Comparison of ENCODE assay signal across 7 mouse cellular contexts in genomic region chr1:126660098-126660999, GRCm38 (mm10).
DNase-seq lines count a peak whose midpoint lies in the region; ATAC-seq and TF ChIP-seq lines count a peak whose summit lies in the region.

No protein-coding gene starts in this region.

- no peak overlapping the region for H3K4me2 ChIP-seq in midbrain, embryonic 11.5 days
- H3K4me2 ChIP-seq in kidney, embryonic 14.5 days (replicated peaks; ENCODE audit: low read depth, low read length), result no peak overlapping the region
- H3K4me2 ChIP-seq in stomach, postnatal 0 days (replicated peaks; ENCODE audit: low read depth), result no peak overlapping the region

- no peak overlapping the region for H3K9ac ChIP-seq in midbrain, embryonic 11.5 days (ENCODE audit: low read length)
- no peak overlapping the region for H3K9ac ChIP-seq in kidney, embryonic 14.5 days (ENCODE audit: low read depth, low read length)
- H3K9ac ChIP-seq in stomach, postnatal 0 days (ENCODE audit: low read length), result no peak overlapping the region

- H3K4me1 ChIP-seq in midbrain, embryonic 11.5 days (ENCODE audit: control insufficient read depth, insufficient read depth, low read length), result peaks cover 7% of the 10 kb centered on the region; the same call in 1 of the 2 replicates
- H3K4me1 ChIP-seq in midbrain, embryonic 10.5 days, result peaks cover 21% of the 10 kb centered on the region
- no peaks in the 10 kb centered on the region; the same call in 1 of the 2 replicates for H3K4me1 ChIP-seq in kidney, embryonic 14.5 days (ENCODE audit: control insufficient read depth, insufficient read depth, low read length)
- H3K4me1 ChIP-seq in stomach, postnatal 0 days (replicated peaks; ENCODE audit: control insufficient read depth, insufficient read depth), result no peaks in the 10 kb centered on the region

- 72% methylated on average over 7 of the region's 7 CpGs for WGBS in midbrain, embryonic 11.5 days
- WGBS in midbrain, embryonic 10.5 days, result 79% methylated on average over 7 of the region's 7 CpGs
- WGBS in kidney, embryonic 14.5 days, result 49% methylated on average over 7 of the region's 7 CpGs
- WGBS in stomach, postnatal 0 days, result 74% methylated on average over 7 of the region's 7 CpGs

- H3K4me3 ChIP-seq in midbrain, embryonic 11.5 days (ENCODE audit: low read depth, low read length), result no peak overlapping the region
- no peak overlapping the region for H3K4me3 ChIP-seq in midbrain, embryonic 10.5 days
- no peak overlapping the region for H3K4me3 ChIP-seq in kidney, embryonic 14.5 days (ENCODE audit: low read length)
- H3K4me3 ChIP-seq in stomach, postnatal 0 days (ENCODE audit: low read depth, low read length), result no peak overlapping the region

- no peak for TF ChIP-seq EP300 in stomach, postnatal 0 days (optimal IDR thresholded peaks at IDR 0.05)

- H3K27ac ChIP-seq in midbrain, embryonic 11.5 days (ENCODE audit: low read depth, low read length), result no peak overlapping the region
- no peak overlapping the region for H3K27ac ChIP-seq in midbrain, embryonic 10.5 days (replicated peaks)
- no peak overlapping the region for H3K27ac ChIP-seq in kidney, embryonic 14.5 days (ENCODE audit: low read depth, low read length)
- H3K27ac ChIP-seq in stomach, postnatal 0 days (replicated peaks), result 0 out of 2 replicates have a peak overlapping the region, but pooled peaks have one; percentile 13

- no peaks in the 10 kb centered on the region for H3K36me3 ChIP-seq in midbrain, embryonic 11.5 days (ENCODE audit: control insufficient read depth, insufficient read depth, low read length)
- H3K36me3 ChIP-seq in midbrain, embryonic 10.5 days, result no peaks in the 10 kb centered on the region
- no peaks in the 10 kb centered on the region for H3K36me3 ChIP-seq in kidney, embryonic 14.5 days (ENCODE audit: control insufficient read depth, insufficient read depth, low read length)
- H3K36me3 ChIP-seq in stomach, postnatal 0 days (ENCODE audit: control insufficient read depth, insufficient read depth, low read length), result no peaks in the 10 kb centered on the region

- DNase-seq in midbrain, embryonic 11.5 days (ENCODE audit: low spot score, missing footprints), result no peak
- no peak for DNase-seq in midbrain, embryonic 10.5 days (ENCODE audit: low spot score)
- peak; percentile 35 for DNase-seq in heart, adult 8-10 months (ENCODE audit: low spot score)
- no peak for DNase-seq in stomach, postnatal 0 days (ENCODE audit: low spot score)
- DNase-seq in left cerebral cortex, adult 18-20 months (ENCODE audit: low spot score in 2 of 2), result no peak

- no peaks in the 10 kb centered on the region for H3K9me3 ChIP-seq in midbrain, embryonic 11.5 days (ENCODE audit: control insufficient read depth, low read length)
- H3K9me3 ChIP-seq in midbrain, embryonic 10.5 days (replicated peaks), result no peaks in the 10 kb centered on the region
- no peaks in the 10 kb centered on the region for H3K9me3 ChIP-seq in kidney, embryonic 14.5 days (ENCODE audit: control insufficient read depth, low read length)
- H3K9me3 ChIP-seq in stomach, postnatal 0 days (ENCODE audit: control insufficient read depth, low read length), result no peaks in the 10 kb centered on the region

- ATAC-seq in midbrain, embryonic 11.5 days (ENCODE audit: low FRiP score), result peak; percentile 42; the same call in 1 of the 2 replicates
- peak; percentile 88 for ATAC-seq in kidney, embryonic 14.5 days (ENCODE audit: low FRiP score, low TSS enrichment)
- no peak for ATAC-seq in stomach, postnatal 0 days (ENCODE audit: low FRiP score, low TSS enrichment)
- no peak for ATAC-seq in megakaryocyte progenitor cell, adult 5-6 weeks (replicated peaks; ENCODE audit: poor library complexity)

- no peaks in the 10 kb centered on the region for H3K27me3 ChIP-seq in midbrain, embryonic 11.5 days (ENCODE audit: control insufficient read depth, insufficient read depth, low read length)
- H3K27me3 ChIP-seq in midbrain, embryonic 10.5 days (ENCODE audit: low read depth, poor library complexity, severe bottlenecking), result no peaks in the 10 kb centered on the region
- H3K27me3 ChIP-seq in kidney, embryonic 14.5 days (ENCODE audit: control insufficient read depth, insufficient read depth, low read length), result no peaks in the 10 kb centered on the region
- H3K27me3 ChIP-seq in stomach, postnatal 0 days (ENCODE audit: control insufficient read depth, insufficient read depth, low read length), result no peaks in the 10 kb centered on the region

- TF ChIP-seq CTCF in stomach, postnatal 0 days (IDR thresholded peaks at IDR 0.05; ENCODE audit: low read depth), result no peak

Comparison
In these comparisons a context has a peak if more than half of its experiments do, and no peak if none do; other contexts are left out.
1. ATAC-seq: peak in midbrain, embryonic 11.5 days (single experiment) and kidney, embryonic 14.5 days (single experiment); none in stomach, postnatal 0 days (single experiment) and megakaryocyte progenitor cell, adult 5-6 weeks (single experiment).